Mouse (Mus musculus) liver, postnatal 0 days (tissue): ENCODE results near the gene Nhlrc4. TPM values are rescaled to one million over a fixed set of nuclear protein-coding genes. Genes with fewer than 3 reads are reported as not detected.

ENCODE experiments used
- ATAC-seq: fragments of 200-750 bp; cut with Nextera tagmentation; 2 replicates; pipeline ENCODE4 v1.8.0; 2017; ENCODE audit warnings: mild to moderate bottlenecking, moderate library complexity
- DNase-seq: peaks from one replicate; pipeline ENCODE4 v3.0.0-alpha.2; 2016
- H3K27ac ChIP-seq: fragments of 300-500 bp; sonication (generic); 2 replicates; pipeline ENCODE4 v1.5.1; 2014; ENCODE audit warnings: antibody characterized with exemption, moderate library complexity, mild to moderate bottlenecking, low read depth
- H3K27me3 ChIP-seq: fragments of 300-500 bp; sonication (generic); 2 replicates; pipeline ENCODE4 v1.6.1; 2014; ENCODE audit warnings: low read length, control low read depth, mixed read lengths; ENCODE audit not compliant: insufficient read depth
- H3K36me3 ChIP-seq: fragments of 300-500 bp; sonication (generic); replicated peaks from 2 replicates; pipeline ENCODE4 v1.6.1; 2014; ENCODE audit warnings: mild to moderate bottlenecking, control low read depth, low read length, moderate library complexity, mixed read lengths; ENCODE audit not compliant: insufficient read depth
- H3K4me1 ChIP-seq: fragments of 300-500 bp; sonication (generic); 2 replicates; pipeline ENCODE4 v1.6.1; 2014; ENCODE audit warnings: antibody characterized with exemption, mild to moderate bottlenecking, control low read depth; ENCODE audit not compliant: insufficient read depth
- H3K4me2 ChIP-seq: fragments of 300-500 bp; sonication (generic); 2 replicates; pipeline ENCODE4 v1.6.1; 2014; ENCODE audit warnings: low read depth, mild to moderate bottlenecking, low read length, moderate library complexity, mixed read lengths
- H3K4me3 ChIP-seq: fragments of 300-500 bp; sonication (generic); 2 replicates; pipeline ENCODE4 v1.5.1; 2014; ENCODE audit warnings: low read depth, low read length
- H3K9ac ChIP-seq: fragments of 300-500 bp; sonication (generic); replicated peaks from 2 replicates; pipeline ENCODE4 v1.6.1; 2014; ENCODE audit warnings: mild to moderate bottlenecking, moderate library complexity
- H3K9me3 ChIP-seq: fragments of 300-500 bp; sonication (generic); 2 replicates; pipeline ENCODE4 v1.6.1; 2016; ENCODE audit warnings: mild to moderate bottlenecking, control low read depth, low read length, mixed read lengths
- CTCF ChIP-seq: sonication (generic); IDR thresholded peaks from 2 replicates; pipeline ENCODE4 v1.5.1; 2016; ENCODE audit warnings: antibody characterized with exemption, low read depth
- EP300 ChIP-seq: IDR thresholded peaks from 2 replicates; pipeline ENCODE4 v1.6.1; 2016; ENCODE audit warnings: antibody characterized with exemption, low read depth, mild to moderate bottlenecking
- WGBS: fragments of 180-500 bp; shearing (Covaris S2); extraction: QIAGEN DNeasy Blood & Tissue Kit; methylation state at CpG from one replicate; pipeline ENCODE4 v1.1.7; 2014; ENCODE audit not compliant: insufficient replicate concordance; 5-methylcytosine and 5-hydroxymethylcytosine counted together
- polyA plus RNA-seq: library from polyadenylated mRNA; unstranded; fragments of >200 nt; fragmentation: Nextera tagmentation; extraction: Ambion mirVana; gene quantifications from 2 replicates; pipeline ENCODE4 v1.2.1, GENCODE M21; 2015

The Nhlrc4 gene
- polyA plus RNA-seq, 1 experiment from 2014 or later: 2.0 TPM

DNA sequence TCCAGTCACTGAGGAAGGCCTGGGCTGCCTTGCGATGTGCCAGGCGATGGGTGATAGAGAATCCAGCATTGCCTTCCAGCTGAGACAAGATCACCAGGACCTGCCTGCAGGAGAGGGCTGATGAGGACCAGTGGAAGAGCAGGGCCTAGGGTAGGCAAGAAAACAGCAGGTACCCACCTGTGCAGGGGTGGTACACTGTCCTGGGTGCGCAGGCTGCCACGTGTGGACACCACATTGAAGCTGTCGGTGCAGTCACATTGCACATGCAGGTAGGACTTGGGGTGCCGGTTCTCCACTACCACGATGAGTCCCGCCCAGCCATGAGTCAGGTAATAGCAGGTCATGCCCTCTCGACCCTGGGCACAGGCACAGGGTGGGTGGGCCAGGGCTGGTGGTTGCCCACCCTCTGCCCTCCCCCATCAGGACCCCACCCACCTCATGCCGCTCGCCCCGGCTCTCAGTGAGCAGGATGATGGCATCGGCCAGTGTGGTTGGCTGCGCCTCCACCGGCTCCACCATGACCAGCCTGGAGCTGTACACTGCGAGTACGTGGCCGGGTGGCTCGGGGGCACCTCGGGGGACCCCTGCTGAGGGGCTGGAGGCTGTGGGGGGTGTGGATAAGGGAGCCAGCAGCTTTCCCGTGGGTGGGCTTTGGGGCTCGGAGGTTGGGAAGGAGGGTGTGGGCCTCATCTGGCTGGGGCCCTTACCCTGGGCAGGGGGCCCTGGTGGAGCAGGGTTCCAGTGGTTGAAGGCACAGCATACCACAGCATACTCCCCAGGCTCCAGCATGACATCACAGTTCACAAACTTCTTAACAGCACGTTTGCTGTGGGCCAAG is 15.1 kb upstream of the Nhlrc4 start:
- Histone ChIP-seq H3K9me3 (no peaks in the 10 kb centered on the region), H3K27ac (no peak overlapping the region), H3K4me1 (peaks cover 15% of the 10 kb centered on the region; the same call in 1 of the 2 replicates), H3K4me3 (no peak overlapping the region), H3K9ac (no peak overlapping the region), H3K36me3 (peaks cover 9% of the 10 kb centered on the region), H3K4me2 (no peak overlapping the region), H3K27me3 (no peaks in the 10 kb centered on the region)
- no peak for ATAC-seq
- DNase-seq: no peak
- TF ChIP-seq CTCF: no peak
- no peak for TF ChIP-seq EP300
- WGBS: 91% methylated on average over 23 of the region's 23 CpGs

DNA sequence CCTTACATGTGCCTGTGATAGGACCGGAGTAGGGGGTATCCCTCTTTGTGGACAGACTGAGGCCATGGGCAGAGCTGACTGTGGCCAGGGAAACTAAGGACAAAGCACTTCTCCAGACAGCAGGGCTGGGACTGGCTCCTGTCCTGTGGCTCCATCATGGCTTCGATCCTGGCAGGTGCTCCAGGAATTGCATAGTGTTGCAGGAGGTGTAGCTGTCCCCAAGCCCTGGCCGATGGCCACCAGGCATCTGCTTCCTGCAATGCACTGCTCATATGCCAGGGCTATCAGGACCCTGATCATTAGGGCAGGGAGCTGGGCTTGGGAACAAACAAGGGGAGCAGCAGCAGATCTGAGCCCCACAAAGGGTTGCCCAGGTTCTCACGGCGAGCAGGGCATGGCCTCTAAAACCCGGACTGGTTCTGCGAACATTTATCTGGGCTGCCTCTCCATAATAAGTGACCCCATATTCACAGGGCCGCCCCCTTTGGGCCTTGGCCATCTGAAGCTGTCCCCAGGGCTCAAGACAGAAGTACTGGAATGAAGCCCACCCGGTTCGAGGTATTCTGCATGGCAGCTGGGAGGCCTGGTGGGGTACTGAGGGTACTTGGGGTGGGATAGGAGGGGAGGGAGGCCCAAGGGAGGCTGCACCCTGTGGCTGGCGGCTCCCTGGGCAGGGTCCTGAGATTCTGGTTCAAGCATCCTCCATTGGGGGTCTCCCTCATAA is 14.2 kb upstream of the Nhlrc4 start:
- Histone ChIP-seq H3K27ac (no peak overlapping the region), H3K4me3 (no peak overlapping the region)

GRCm38 (mm10) chr17:25957586-25958051 is 12.9 kb upstream of the Nhlrc4 start:
- no peak for ATAC-seq
- TF ChIP-seq EP300 (no peak), CTCF (no peak)
- no peak overlapping the region for H3K4me2 ChIP-seq
- H3K4me3 ChIP-seq: no peak overlapping the region
- no peaks in the 10 kb centered on the region for H3K9me3 ChIP-seq
- peaks cover 15% of the 10 kb centered on the region; the same call in 1 of the 2 replicates for H3K4me1 ChIP-seq
- H3K27ac ChIP-seq: no peak overlapping the region
- peaks cover 12% of the 10 kb centered on the region for H3K27me3 ChIP-seq
- no peaks in the 10 kb centered on the region; the same call in 1 of the 2 replicates for H3K36me3 ChIP-seq
- 90% methylated on average over 14 of the region's 14 CpGs for WGBS
- no peak for DNase-seq
- no peak overlapping the region for H3K9ac ChIP-seq

More for the DNA sequence above, 14.2 kb upstream of the Nhlrc4 start:
- Histone ChIP-seq H3K27me3 (no peaks in the 10 kb centered on the region), H3K36me3 (peaks cover 5% of the 10 kb centered on the region), H3K4me1 (peaks cover 15% of the 10 kb centered on the region; the same call in 1 of the 2 replicates), H3K9me3 (no peaks in the 10 kb centered on the region), H3K4me2 (no peak overlapping the region), H3K9ac (no peak overlapping the region)
- WGBS: 90% methylated on average over 11 of the region's 11 CpGs
- TF ChIP-seq CTCF (no peak), EP300 (no peak)
- DNase-seq (no peak), ATAC-seq (no peak)

DNA sequence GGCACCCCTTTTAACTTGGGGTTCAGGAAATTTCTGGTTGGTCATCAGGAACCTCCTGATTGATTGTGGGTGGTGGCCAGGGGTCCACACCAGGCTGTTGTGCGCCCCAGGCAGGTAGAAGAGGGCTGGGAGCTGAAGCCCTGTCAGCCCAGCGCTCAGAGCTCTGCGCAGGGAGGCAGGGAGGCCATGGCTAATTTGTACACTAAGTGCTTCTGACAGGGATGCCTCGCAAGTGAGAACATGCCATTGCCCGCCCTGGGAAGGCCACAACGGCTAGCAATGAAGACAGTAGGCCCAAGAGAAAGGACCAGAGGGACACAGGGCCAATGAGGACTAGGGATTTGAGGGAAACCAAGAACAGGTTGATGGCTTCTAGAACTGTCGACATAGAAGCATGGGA is 11.9 kb upstream of the Nhlrc4 start:
- no peak overlapping the region for H3K4me3 ChIP-seq
- H3K27ac ChIP-seq: no peak overlapping the region
- H3K36me3 ChIP-seq: no peaks in the 10 kb centered on the region; the same call in 1 of the 2 replicates
- DNase-seq: no peak
- no peak for ATAC-seq
- no peak overlapping the region for H3K4me2 ChIP-seq
- WGBS: 82% methylated on average over 7 of the region's 7 CpGs
- TF ChIP-seq EP300: no peak
- TF ChIP-seq CTCF: no peak
- no peak overlapping the region for H3K9ac ChIP-seq
- no peaks in the 10 kb centered on the region for H3K9me3 ChIP-seq
- H3K27me3 ChIP-seq: peaks cover 21% of the 10 kb centered on the region
- peaks cover 13% of the 10 kb centered on the region for H3K4me1 ChIP-seq

DNA sequence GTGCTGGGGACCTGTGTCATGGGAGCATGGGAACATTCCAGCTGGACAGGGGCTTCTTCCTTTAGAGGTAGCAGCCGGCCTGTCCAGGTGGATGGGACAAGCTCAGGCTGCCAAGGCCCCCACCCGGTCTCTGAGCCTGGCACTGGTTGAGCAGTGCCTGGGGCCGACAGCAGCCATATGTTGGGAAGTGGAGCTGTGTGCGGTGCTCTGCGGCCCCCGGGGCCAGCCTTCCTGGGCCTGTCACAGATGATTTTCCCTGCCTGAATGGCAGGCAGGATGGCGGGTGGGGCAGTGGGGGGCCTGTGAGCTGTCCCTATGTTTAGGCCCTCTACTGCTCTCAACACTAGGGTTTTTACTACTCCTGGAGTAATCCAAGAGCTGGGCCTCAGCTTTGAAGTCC is 11.4 kb upstream of the Nhlrc4 start:
- WGBS: 87% methylated on average over 7 of the region's 7 CpGs
- peaks cover 26% of the 10 kb centered on the region for H3K27me3 ChIP-seq
- no peak for ATAC-seq
- no peak overlapping the region for H3K9ac ChIP-seq
- H3K27ac ChIP-seq: no peak overlapping the region
- TF ChIP-seq CTCF (no peak), EP300 (no peak)
- H3K4me2 ChIP-seq: no peak overlapping the region
- DNase-seq: no peak
- H3K36me3 ChIP-seq: no peaks in the 10 kb centered on the region; the same call in 1 of the 2 replicates
- peaks cover 16% of the 10 kb centered on the region for H3K4me1 ChIP-seq
- H3K9me3 ChIP-seq: no peaks in the 10 kb centered on the region
- no peak overlapping the region for H3K4me3 ChIP-seq

GRCm38 (mm10) chr17:25955736-25956135 is 11.0 kb upstream of the Nhlrc4 start:
- no peaks in the 10 kb centered on the region for H3K9me3 ChIP-seq
- H3K27me3 ChIP-seq: peaks cover 30% of the 10 kb centered on the region
- H3K36me3 ChIP-seq: no peaks in the 10 kb centered on the region; the same call in 1 of the 2 replicates
- H3K9ac ChIP-seq: no peak overlapping the region
- no peak for ATAC-seq
- no peak for DNase-seq
- WGBS: 46% methylated on average over 3 of the region's 3 CpGs
- H3K4me3 ChIP-seq: no peak overlapping the region
- no peak overlapping the region for H3K4me2 ChIP-seq
- no peak overlapping the region for H3K27ac ChIP-seq
- no peak for TF ChIP-seq EP300
- no peak for TF ChIP-seq CTCF
- peaks cover 15% of the 10 kb centered on the region for H3K4me1 ChIP-seq
